Mouse (Mus musculus) sigmoid colon, adult 10 weeks (tissue): ENCODE measurements around the gene Plppr4. TPM values are rescaled to one million over a fixed set of nuclear protein-coding genes. Genes with fewer than 3 reads are reported as not detected.

Experiments
- polyA plus RNA-seq: library from polyadenylated mRNA; stranded (reverse); fragments of 350-450 nt; fragmentation: Illumina TruSeq; extraction: RNeasy Lipid Tissue Mini Kit (QIAGEN cat#74804); gene quantifications from one replicate; pipeline ENCODE4 v1.2.3, GENCODE M21; 2014; ENCODE audit warnings: low read depth, low replicate concordance

Gene Plppr4
- 0.44 TPM for polyA plus RNA-seq

DNA sequence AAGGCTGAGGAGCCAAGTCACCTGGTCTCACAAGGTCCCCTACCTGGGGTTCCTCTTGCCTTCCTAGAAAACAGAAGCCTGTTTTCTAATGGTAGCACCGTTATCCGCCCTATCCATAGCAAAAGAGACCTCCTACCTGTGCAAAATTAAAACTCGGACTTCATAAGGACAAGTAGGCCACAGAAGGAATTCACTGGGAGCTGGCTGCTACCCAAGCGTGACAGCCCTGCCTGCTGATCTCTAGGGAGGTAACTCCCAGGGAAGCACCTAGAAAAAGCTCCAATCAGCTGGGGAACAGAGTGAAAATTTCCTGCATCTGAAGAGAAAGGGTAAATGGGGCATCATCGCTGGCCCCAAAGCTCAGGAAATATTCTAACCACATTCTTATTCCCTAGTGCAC, at the start of gene Plppr4:
TSS of gene Plppr4 (minus strand) at position 349 of the 400 bp plus-strand sequence.

Other genes with a start within 250 kb of the Plppr4 start
- 2.5 TPM for gene Plppr5, start 214.0 kb upstream of the Plppr4 start, polyA plus RNA-seq